Mouse (Mus musculus): ENCODE results near the gene Ptprt. TPM values are rescaled to one million over a fixed set of nuclear protein-coding genes. Genes with fewer than 3 reads are reported as not detected.
A peak's percentile ranks its signal among the peaks of the same experiment; 100 is the strongest.

Ptprt gene
- total and polyA plus RNA-seq, 2 experiments = 0.37 to 0.44 TPM

DNA sequence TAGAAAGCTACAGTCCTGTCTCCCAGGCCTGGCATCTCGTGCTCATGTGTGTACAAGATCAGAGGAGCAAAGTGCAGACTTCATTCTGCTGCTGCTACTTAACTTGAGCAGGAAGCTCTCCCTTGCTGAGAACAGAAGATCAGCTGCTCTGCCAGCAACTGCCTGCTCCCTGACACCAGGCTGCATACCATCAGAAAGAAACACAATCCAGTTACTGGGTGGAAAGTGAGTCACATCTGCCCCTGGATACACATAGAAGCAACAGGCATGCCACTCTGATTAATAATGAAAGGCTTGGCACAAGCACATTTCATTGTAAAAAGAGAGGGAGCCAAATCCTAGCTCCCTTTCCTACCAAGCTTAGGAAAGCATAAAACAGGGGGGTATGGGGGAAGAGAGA is 438.5 kb downstream of the Ptprt start:
- Histone ChIP-seq H3K4me1 (ENCODE audit: control insufficient read depth, insufficient read depth, low read length) (no peaks in the 10 kb centered on the region; the same call in 1 of the 2 replicates), H3K9ac (ENCODE audit: low read depth, low read length) (no peak overlapping the region), H3K36me3 (ENCODE audit: control insufficient read depth, insufficient read depth, low read length) (no peaks in the 10 kb centered on the region), H3K79me2 (ENCODE audit: control insufficient read depth, insufficient read depth, low read length) (no peaks in the 10 kb centered on the region), H3K27ac (replicated peaks; ENCODE audit: insufficient read depth, low read depth, low read length) (no peak overlapping the region), H3K4me3 (ENCODE audit: insufficient read depth, low read depth, low read length) (no peak overlapping the region), H3K27me3 (ENCODE audit: control insufficient read depth, insufficient read depth, low read length) (no peaks in the 10 kb centered on the region)
- no peak for TF ChIP-seq CTCF (IDR thresholded peaks at IDR 0.05; ENCODE audit: low read depth, low read length)
- no peak for TF ChIP-seq POLR2A (IDR thresholded peaks at IDR 0.05; ENCODE audit: extremely low read depth, insufficient read depth, low read length)
- DNase-seq (ENCODE audit: extremely low read depth, low read depth, low spot score) = no peak
- 29% methylated on average over 1 of the region's 1 CpGs for WGBS

DNA sequence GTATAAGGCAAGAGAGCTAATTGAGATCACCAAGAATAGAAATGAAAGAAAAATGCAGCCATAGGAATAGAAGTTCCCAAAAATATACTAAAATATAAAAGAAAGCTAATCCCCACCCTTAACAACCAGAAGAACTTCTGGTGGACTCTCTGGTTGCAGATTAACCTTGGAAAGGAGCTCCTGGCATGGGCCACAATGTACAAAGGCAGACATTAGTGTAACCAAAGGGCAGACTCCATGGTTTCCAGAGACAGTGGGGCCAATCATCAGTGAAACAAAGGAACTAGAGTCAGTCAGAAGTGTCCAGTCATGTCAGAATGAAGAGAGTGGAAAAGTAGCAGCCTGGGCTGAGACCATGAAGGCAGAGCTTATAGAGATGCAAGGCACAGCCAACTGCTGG is 440.4 kb downstream of the Ptprt start:
- Histone ChIP-seq H3K27ac (replicated peaks; ENCODE audit: insufficient read depth, low read depth, low read length) (no peak overlapping the region), H3K4me3 (ENCODE audit: insufficient read depth, low read depth, low read length) (no peak overlapping the region), H3K79me2 (ENCODE audit: control insufficient read depth, insufficient read depth, low read length) (no peaks in the 10 kb centered on the region), H3K9ac (ENCODE audit: low read depth, low read length) (no peak overlapping the region), H3K4me1 (ENCODE audit: control insufficient read depth, insufficient read depth, low read length) (no peaks in the 10 kb centered on the region; the same call in 1 of the 2 replicates), H3K36me3 (ENCODE audit: control insufficient read depth, insufficient read depth, low read length) (no peaks in the 10 kb centered on the region), H3K27me3 (ENCODE audit: control insufficient read depth, insufficient read depth, low read length) (no peaks in the 10 kb centered on the region)
- DNase-seq (ENCODE audit: extremely low read depth, low read depth, low spot score) = peak; percentile 59
- TF ChIP-seq CTCF (IDR thresholded peaks at IDR 0.05; ENCODE audit: low read depth, low read length) = no peak
- no peak for TF ChIP-seq POLR2A (IDR thresholded peaks at IDR 0.05; ENCODE audit: extremely low read depth, insufficient read depth, low read length)

DNA sequence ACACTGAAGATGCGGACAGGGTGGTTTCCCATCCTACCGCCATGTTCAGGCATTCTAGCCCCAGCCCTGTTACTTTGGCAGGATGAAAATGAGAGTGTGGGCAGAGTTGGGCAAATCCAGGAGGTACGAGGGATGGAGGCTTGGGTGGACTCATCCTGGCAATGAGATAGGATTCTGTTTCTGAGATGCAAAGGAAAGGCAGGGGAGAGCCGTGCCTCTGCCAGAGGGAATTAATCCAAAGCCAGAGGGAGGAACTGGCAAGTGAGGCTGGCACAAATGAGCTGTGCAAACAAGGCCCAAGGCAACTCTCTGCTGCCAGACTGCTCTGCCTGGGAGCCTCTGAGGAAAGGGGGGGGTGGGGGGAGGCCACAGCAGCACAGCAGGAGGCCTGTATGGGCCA is 441.4 kb downstream of the Ptprt start:
- 74% methylated on average over 4 of the region's 4 CpGs for WGBS
- peak; percentile 54 for DNase-seq (ENCODE audit: extremely low read depth, low read depth, low spot score)
- Histone ChIP-seq H3K9ac (ENCODE audit: low read depth, low read length) (no peak overlapping the region), H3K27me3 (ENCODE audit: control insufficient read depth, insufficient read depth, low read length) (no peaks in the 10 kb centered on the region), H3K4me3 (ENCODE audit: insufficient read depth, low read depth, low read length) (no peak overlapping the region), H3K4me1 (ENCODE audit: control insufficient read depth, insufficient read depth, low read length) (no peaks in the 10 kb centered on the region; the same call in 1 of the 2 replicates), H3K27ac (replicated peaks; ENCODE audit: insufficient read depth, low read depth, low read length) (no peak overlapping the region), H3K79me2 (ENCODE audit: control insufficient read depth, insufficient read depth, low read length) (no peaks in the 10 kb centered on the region), H3K36me3 (ENCODE audit: control insufficient read depth, insufficient read depth, low read length) (no peaks in the 10 kb centered on the region)
- TF ChIP-seq POLR2A (IDR thresholded peaks at IDR 0.05; ENCODE audit: extremely low read depth, insufficient read depth, low read length) (no peak), CTCF (IDR thresholded peaks at IDR 0.05; ENCODE audit: low read depth, low read length) (no peak)

DNA sequence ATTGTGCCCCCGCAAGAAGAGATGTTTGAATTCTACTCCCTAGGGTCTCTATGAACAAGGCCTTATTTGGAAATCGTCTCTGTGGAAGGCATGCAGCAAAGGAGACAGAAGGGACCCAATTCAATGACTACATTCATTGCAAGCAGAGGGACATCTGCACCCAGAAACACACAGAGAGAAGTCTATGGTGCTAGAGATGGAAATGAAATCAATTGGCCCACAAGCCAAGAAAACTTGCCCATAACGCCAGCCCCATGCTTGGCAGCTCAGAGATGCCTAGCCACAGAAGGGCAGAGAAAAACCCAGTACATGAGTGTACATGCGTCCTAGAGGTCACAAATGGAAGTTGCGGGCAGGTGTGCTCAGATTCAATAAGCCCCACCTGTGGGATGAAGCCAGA is 443.1 kb downstream of the Ptprt start:
- Histone ChIP-seq H3K27me3 (ENCODE audit: control insufficient read depth, insufficient read depth, low read length) (no peaks in the 10 kb centered on the region), H3K36me3 (ENCODE audit: control insufficient read depth, insufficient read depth, low read length) (no peaks in the 10 kb centered on the region), H3K4me1 (ENCODE audit: control insufficient read depth, insufficient read depth, low read length) (no peaks in the 10 kb centered on the region; the same call in 1 of the 2 replicates), H3K9ac (ENCODE audit: low read depth, low read length) (no peak overlapping the region), H3K79me2 (ENCODE audit: control insufficient read depth, insufficient read depth, low read length) (no peaks in the 10 kb centered on the region), H3K27ac (replicated peaks; ENCODE audit: insufficient read depth, low read depth, low read length) (no peak overlapping the region), H3K4me3 (ENCODE audit: insufficient read depth, low read depth, low read length) (no peak overlapping the region)
- no peak for DNase-seq (ENCODE audit: extremely low read depth, low read depth, low spot score)
- WGBS = 87% methylated on average over 5 of the region's 5 CpGs
- TF ChIP-seq POLR2A (IDR thresholded peaks at IDR 0.05; ENCODE audit: extremely low read depth, insufficient read depth, low read length) (no peak), CTCF (IDR thresholded peaks at IDR 0.05; ENCODE audit: low read depth, low read length) (no peak)

DNA sequence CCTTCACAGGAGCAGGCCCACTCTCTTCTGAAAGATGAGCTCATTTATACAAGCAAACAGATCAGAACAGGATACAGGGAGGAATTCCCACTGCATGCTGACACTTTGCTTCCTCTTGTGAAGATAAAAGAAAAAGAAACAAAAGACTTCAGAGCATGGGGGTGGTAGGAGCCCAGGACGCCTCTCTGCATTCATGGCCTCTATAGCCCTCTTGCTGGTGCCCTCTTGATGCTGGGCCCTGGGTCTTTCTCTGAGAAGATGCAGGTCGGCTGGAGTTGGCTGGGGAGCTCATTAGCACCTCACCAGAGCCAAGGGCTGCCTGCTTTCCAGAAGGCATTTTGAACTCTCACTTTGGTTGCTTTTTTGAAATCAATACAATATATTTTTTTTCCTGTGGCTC is 448.6 kb downstream of the Ptprt start:
- no peak for TF ChIP-seq POLR2A (IDR thresholded peaks at IDR 0.05; ENCODE audit: extremely low read depth, insufficient read depth, low read length)
- no peak for TF ChIP-seq CTCF (IDR thresholded peaks at IDR 0.05; ENCODE audit: low read depth, low read length)
- Histone ChIP-seq H3K79me2 (ENCODE audit: control insufficient read depth, insufficient read depth, low read length) (no peaks in the 10 kb centered on the region), H3K27ac (replicated peaks; ENCODE audit: insufficient read depth, low read depth, low read length) (no peak overlapping the region), H3K4me1 (ENCODE audit: control insufficient read depth, insufficient read depth, low read length) (no peaks in the 10 kb centered on the region), H3K27me3 (ENCODE audit: control insufficient read depth, insufficient read depth, low read length) (no peaks in the 10 kb centered on the region), H3K9ac (ENCODE audit: low read depth, low read length) (no peak overlapping the region), H3K36me3 (ENCODE audit: control insufficient read depth, insufficient read depth, low read length) (no peaks in the 10 kb centered on the region), H3K4me3 (ENCODE audit: insufficient read depth, low read depth, low read length) (no peak overlapping the region)
- 29% methylated on average over 2 of the region's 2 CpGs for WGBS
- DNase-seq (ENCODE audit: extremely low read depth, low read depth, low spot score) = no peak

DNA sequence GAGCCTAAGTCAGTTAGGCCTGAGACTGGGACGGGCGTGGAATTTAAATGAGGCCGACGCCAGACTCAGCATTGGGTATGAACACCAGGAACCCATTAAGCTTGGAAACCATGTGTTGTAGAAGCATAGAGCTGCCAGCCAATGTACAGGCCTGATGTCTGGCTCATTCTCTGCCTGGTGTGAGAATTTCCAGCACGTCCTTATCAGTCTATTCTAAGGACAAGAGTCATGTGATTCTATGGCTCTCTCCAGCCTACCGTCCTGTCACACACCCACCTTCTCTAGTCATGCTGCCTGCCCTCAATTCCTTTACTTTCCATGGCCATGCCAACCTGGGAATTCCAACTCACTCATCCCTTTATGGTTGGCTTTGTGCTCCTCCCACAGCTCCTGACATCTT is 450.4 kb downstream of the Ptprt start:
- H3K27me3 ChIP-seq (ENCODE audit: control insufficient read depth, insufficient read depth, low read length) = no peaks in the 10 kb centered on the region
- no peak overlapping the region for H3K4me3 ChIP-seq (ENCODE audit: insufficient read depth, low read depth, low read length)
- no peaks in the 10 kb centered on the region for H3K4me1 ChIP-seq (ENCODE audit: control insufficient read depth, insufficient read depth, low read length)
- WGBS = 84% methylated on average over 6 of the region's 6 CpGs
- DNase-seq (ENCODE audit: extremely low read depth, low read depth, low spot score) = no peak
- H3K79me2 ChIP-seq (ENCODE audit: control insufficient read depth, insufficient read depth, low read length) = no peaks in the 10 kb centered on the region
- H3K27ac ChIP-seq (replicated peaks; ENCODE audit: insufficient read depth, low read depth, low read length) = no peak overlapping the region
- H3K9ac ChIP-seq (ENCODE audit: low read depth, low read length) = no peak overlapping the region
- no peaks in the 10 kb centered on the region for H3K36me3 ChIP-seq (ENCODE audit: control insufficient read depth, insufficient read depth, low read length)
- TF ChIP-seq CTCF (IDR thresholded peaks at IDR 0.05; ENCODE audit: low read depth, low read length) (no peak), POLR2A (IDR thresholded peaks at IDR 0.05; ENCODE audit: extremely low read depth, insufficient read depth, low read length) (no peak)
